Mouse (Mus musculus) liver, embryonic 16.5 days (tissue): ENCODE results near the gene Cyfip2. TPM values are rescaled to one million over a fixed set of nuclear protein-coding genes. Genes with fewer than 3 reads are reported as not detected.
A peak's percentile ranks its signal among the peaks of the same experiment; 100 is the strongest.

ENCODE experiments used
- ATAC-seq: fragments of 200-750 bp; cut with Nextera tagmentation; 2 replicates; pipeline ENCODE4 v1.8.0; 2017; ENCODE audit warnings: low read depth, mild to moderate bottlenecking, moderate number of reproducible peaks, moderate library complexity
- H3K27ac ChIP-seq: fragments of 300-500 bp; sonication (generic); 2 replicates; pipeline ENCODE4 v1.5.1; 2014; ENCODE audit warnings: mild to moderate bottlenecking, low read length
- H3K27me3 ChIP-seq: fragments of 300-500 bp; sonication (generic); 2 replicates; pipeline ENCODE4 v1.6.1; 2014; ENCODE audit warnings: low read depth, low read length, mixed read lengths; ENCODE audit not compliant: control insufficient read depth, insufficient read depth
- H3K36me3 ChIP-seq: fragments of 300-500 bp; sonication (generic); 2 replicates; pipeline ENCODE4 v1.6.1; 2014; ENCODE audit warnings: mild to moderate bottlenecking; ENCODE audit not compliant: control insufficient read depth, insufficient read depth
- H3K4me1 ChIP-seq: fragments of 300-500 bp; sonication (generic); 2 replicates; pipeline ENCODE4 v1.6.1; 2014; ENCODE audit warnings: low read depth, low read length, mixed read lengths; ENCODE audit not compliant: control insufficient read depth
- H3K4me2 ChIP-seq: fragments of 300-500 bp; sonication (generic); 2 replicates; pipeline ENCODE4 v1.6.1; 2014; ENCODE audit warnings: low read depth, low read length, mixed read lengths
- H3K4me3 ChIP-seq: fragments of 300-500 bp; sonication (generic); 2 replicates; pipeline ENCODE4 v1.5.1; 2014; ENCODE audit warnings: low read depth, mild to moderate bottlenecking, low read length
- H3K9ac ChIP-seq: fragments of 300-500 bp; sonication (generic); 2 replicates; pipeline ENCODE4 v1.6.1; 2014; ENCODE audit warnings: low read depth, low read length
- H3K9me3 ChIP-seq: fragments of 300-500 bp; sonication (generic); replicated peaks from 2 replicates; pipeline ENCODE4 v1.6.1; 2016; ENCODE audit warnings: low read length; ENCODE audit not compliant: control insufficient read depth
- WGBS: fragments of 180-500 bp; shearing (Covaris S2); extraction: QIAGEN DNeasy Blood & Tissue Kit; methylation state at CpG from one replicate; pipeline ENCODE4 v1.1.7; 2014; ENCODE audit not compliant: insufficient replicate concordance; 5-methylcytosine and 5-hydroxymethylcytosine counted together
- polyA plus RNA-seq: library from polyadenylated mRNA; unstranded; fragments of >200 nt; fragmentation: Nextera tagmentation; extraction: Ambion mirVana; gene quantifications from 2 replicates; pipeline ENCODE4 v1.2.1, GENCODE M21; 2015

The Cyfip2 gene
- polyA plus RNA-seq, 1 experiment from 2014 or later: 5.7 TPM

- Histone ChIP-seq H3K9ac (no peak overlapping the region), H3K27ac (no peak overlapping the region), H3K4me2 (no peak overlapping the region), H3K9me3 (no peaks in the 10 kb centered on the region), H3K4me3 (no peak overlapping the region), H3K4me1 (no peaks in the 10 kb centered on the region), H3K36me3 (no peaks in the 10 kb centered on the region), H3K27me3 (no peaks in the 10 kb centered on the region)
- 3% methylated on average over 6 of the region's 6 CpGs for WGBS
- 0 out of 2 replicates have a peak, but pooled peaks have one; percentile 50 for ATAC-seq
Measured at GRCm38 (mm10) chr11:46275302-46275701, 37.4 kb downstream of the Cyfip2 start.

GRCm38 (mm10) chr11:46273969-46274368, 38.7 kb downstream of the Cyfip2 start:
- H3K4me2 ChIP-seq: no peak overlapping the region
- H3K27ac ChIP-seq: no peak overlapping the region
- H3K27me3 ChIP-seq: no peaks in the 10 kb centered on the region
- no peaks in the 10 kb centered on the region for H3K4me1 ChIP-seq
- H3K36me3 ChIP-seq: no peaks in the 10 kb centered on the region
- no peak overlapping the region for H3K4me3 ChIP-seq
- WGBS: 75% methylated on average over 3 of the region's 3 CpGs
- no peak for ATAC-seq
- H3K9me3 ChIP-seq: no peaks in the 10 kb centered on the region
- H3K9ac ChIP-seq: no peak overlapping the region

GRCm38 (mm10) chr11:46272058-46272681, 40.5 kb downstream of the Cyfip2 start:
- Histone ChIP-seq H3K27ac (no peak overlapping the region), H3K27me3 (no peaks in the 10 kb centered on the region), H3K4me3 (no peak overlapping the region), H3K9me3 (no peaks in the 10 kb centered on the region), H3K4me2 (no peak overlapping the region), H3K4me1 (no peaks in the 10 kb centered on the region), H3K36me3 (no peaks in the 10 kb centered on the region), H3K9ac (no peak overlapping the region)
- ATAC-seq: no peak
- WGBS: 69% methylated on average over 8 of the region's 8 CpGs

- Histone ChIP-seq H3K4me2 (no peak overlapping the region), H3K4me1 (no peaks in the 10 kb centered on the region), H3K9me3 (no peaks in the 10 kb centered on the region), H3K36me3 (no peaks in the 10 kb centered on the region), H3K4me3 (no peak overlapping the region), H3K9ac (no peak overlapping the region), H3K27me3 (no peaks in the 10 kb centered on the region), H3K27ac (no peak overlapping the region)
- no peak for ATAC-seq
- 54% methylated on average over 3 of the region's 3 CpGs for WGBS
Measured at GRCm38 (mm10) chr11:46269893-46270292, 42.8 kb downstream of the Cyfip2 start.

GRCm38 (mm10) chr11:46269391-46269790, 43.3 kb downstream of the Cyfip2 start:
- no peaks in the 10 kb centered on the region for H3K27me3 ChIP-seq
- no peak overlapping the region for H3K9ac ChIP-seq
- H3K4me1 ChIP-seq: no peaks in the 10 kb centered on the region
- 66% methylated on average over 9 of the region's 9 CpGs for whole genome bisulfite sequencing
- no peak overlapping the region for H3K27ac ChIP-seq
- no peak overlapping the region for H3K4me3 ChIP-seq
- H3K9me3 ChIP-seq: no peaks in the 10 kb centered on the region
- ATAC-seq: no peak
- H3K4me2 ChIP-seq: no peak overlapping the region
- H3K36me3 ChIP-seq: no peaks in the 10 kb centered on the region

GRCm38 (mm10) chr11:46268991-46269390, 43.7 kb downstream of the Cyfip2 start:
- Histone ChIP-seq H3K4me2 (no peak overlapping the region), H3K36me3 (no peaks in the 10 kb centered on the region), H3K9ac (no peak overlapping the region), H3K4me1 (no peaks in the 10 kb centered on the region), H3K27me3 (no peaks in the 10 kb centered on the region), H3K4me3 (no peak overlapping the region), H3K9me3 (no peaks in the 10 kb centered on the region), H3K27ac (no peak overlapping the region)
- no peak for ATAC-seq
- 18% methylated on average over 7 of the region's 7 CpGs for WGBS

- no peak overlapping the region for H3K9ac ChIP-seq
- 68% methylated on average over 11 of the region's 11 CpGs for WGBS
- H3K4me1 ChIP-seq: no peaks in the 10 kb centered on the region
- no peaks in the 10 kb centered on the region for H3K9me3 ChIP-seq
- no peak overlapping the region for H3K4me2 ChIP-seq
- no peaks in the 10 kb centered on the region for H3K36me3 ChIP-seq
- no peak overlapping the region for H3K27ac ChIP-seq
- H3K27me3 ChIP-seq: no peaks in the 10 kb centered on the region
- H3K4me3 ChIP-seq: no peak overlapping the region
- no peak for ATAC-seq
Measured at GRCm38 (mm10) chr11:46265031-46265786, 47.5 kb downstream of the Cyfip2 start.

GRCm38 (mm10) chr11:46264584-46264983, 48.1 kb downstream of the Cyfip2 start:
- 55% methylated on average over 3 of the region's 3 CpGs for WGBS
- H3K9me3 ChIP-seq: no peaks in the 10 kb centered on the region
- H3K27me3 ChIP-seq: no peaks in the 10 kb centered on the region
- H3K27ac ChIP-seq: no peak overlapping the region
- ATAC-seq: no peak
- H3K4me2 ChIP-seq: no peak overlapping the region
- H3K9ac ChIP-seq: no peak overlapping the region
- H3K4me1 ChIP-seq: no peaks in the 10 kb centered on the region
- no peaks in the 10 kb centered on the region for H3K36me3 ChIP-seq
- H3K4me3 ChIP-seq: no peak overlapping the region

- ATAC-seq: no peak
- Histone ChIP-seq H3K4me3 (no peak overlapping the region), H3K9me3 (no peaks in the 10 kb centered on the region), H3K27me3 (no peaks in the 10 kb centered on the region), H3K4me2 (no peak overlapping the region), H3K36me3 (no peaks in the 10 kb centered on the region), H3K4me1 (no peaks in the 10 kb centered on the region), H3K27ac (no peak overlapping the region), H3K9ac (no peak overlapping the region)
- WGBS: 72% methylated on average over 11 of the region's 11 CpGs
Measured at GRCm38 (mm10) chr11:46263291-46263690, 49.4 kb downstream of the Cyfip2 start.
